Mouse (Mus musculus) NIH3T3 (cell line): ENCODE results near the gene Jam3.
"Not testable (repeated sequence)": the region's sequence is repeated elsewhere in the genome, so short reads cannot be mapped to it uniquely, and the experiment has no call there.

ENCODE experiments used
- DNase-seq: peaks from one replicate; pipeline ENCODE4 v3.0.0-alpha.2; 2012; ENCODE audit warnings: low read depth

The Jam3 gene

DNA sequence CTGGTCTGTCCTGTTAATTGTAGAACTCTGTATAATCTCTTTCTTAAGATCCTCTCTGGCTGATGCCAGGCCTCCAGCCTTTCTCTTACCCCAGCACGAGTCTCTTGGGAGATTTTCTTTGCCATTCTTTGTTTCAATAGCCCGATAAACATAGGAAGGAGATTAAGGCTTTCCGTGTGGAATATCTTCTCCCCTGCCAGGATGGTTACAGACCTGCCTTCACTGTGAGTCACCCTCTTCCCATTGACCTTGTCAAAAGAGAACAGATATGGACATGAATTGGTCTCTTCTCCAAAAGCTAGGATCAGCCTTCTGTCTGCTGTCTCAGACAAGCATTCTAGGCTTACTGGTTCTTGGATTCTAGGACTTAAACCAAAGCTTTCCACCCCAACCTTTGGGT, 15.5 kb upstream of the Jam3 start:
- no peak for DNase-seq

GRCm38 (mm10) chr9:27166981-27167380, 11.8 kb upstream of the Jam3 start:
- DNase-seq, result no peak

DNA sequence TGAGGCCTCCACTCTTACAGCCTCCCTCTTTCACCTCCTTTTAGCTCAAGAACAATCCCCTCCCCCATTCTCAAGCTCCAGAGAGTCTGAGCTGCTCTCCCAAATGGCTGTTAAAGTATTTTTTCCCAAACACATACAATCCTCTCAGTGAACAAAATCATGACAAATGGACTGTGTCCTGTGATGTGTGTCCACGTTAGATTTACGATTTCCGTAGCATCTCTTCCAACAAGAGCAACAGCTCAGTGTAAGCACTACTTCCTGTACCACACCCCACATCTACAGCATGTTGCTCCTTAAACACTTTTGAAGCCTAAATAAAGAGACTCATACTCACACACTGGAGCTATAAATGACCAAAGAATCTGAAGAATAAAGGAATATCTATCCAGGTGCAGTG, 10.4 kb upstream of the Jam3 start:
- DNase-seq, result no peak

DNA sequence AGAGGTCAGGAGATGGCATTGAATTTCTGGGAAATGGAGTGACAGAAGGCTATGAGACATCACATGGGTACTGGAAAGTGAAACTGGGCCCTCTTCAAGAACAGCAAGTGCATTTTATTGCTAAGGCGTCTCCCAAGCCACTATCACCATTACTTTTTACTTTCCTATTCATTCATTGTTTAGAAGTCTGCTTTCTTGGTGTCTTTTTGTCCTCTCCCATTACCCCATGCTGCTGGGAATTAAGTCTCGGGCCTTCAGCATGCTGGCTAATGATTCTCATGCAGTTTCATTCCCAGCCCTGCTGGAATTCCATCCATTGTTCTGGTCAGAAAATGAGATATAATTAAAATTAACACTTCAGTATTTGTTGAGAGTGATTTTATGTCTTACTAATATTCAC, 9.7 kb upstream of the Jam3 start:
- DNase-seq, result no peak

GRCm38 (mm10) chr9:27163661-27164060, 8.4 kb upstream of the Jam3 start:
- DNase-seq, result not testable (repeated sequence)

DNA sequence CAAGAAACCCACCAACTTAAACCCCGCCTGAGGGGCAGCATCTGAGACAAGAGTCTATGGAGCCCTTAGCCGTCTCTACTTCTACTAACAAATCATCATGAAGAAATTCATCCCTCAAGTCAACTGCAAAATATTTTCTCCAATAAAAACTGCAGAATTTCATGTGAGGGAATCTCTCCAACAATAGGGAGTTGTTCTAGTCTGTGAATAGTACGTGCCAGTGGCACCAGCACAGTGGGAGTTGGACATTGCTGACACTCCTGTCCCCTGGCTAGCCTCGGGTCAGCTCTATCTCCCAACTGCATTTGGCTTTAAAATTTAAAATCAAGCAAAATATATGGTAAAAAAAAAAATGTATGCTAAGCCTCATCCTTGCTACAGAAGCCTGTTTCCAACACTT, 1.4 kb downstream of the Jam3 start:
- DNase-seq, result no peak

GRCm38 (mm10) chr9:27149836-27150235, 5.4 kb downstream of the Jam3 start:
- no peak for DNase-seq

DNA sequence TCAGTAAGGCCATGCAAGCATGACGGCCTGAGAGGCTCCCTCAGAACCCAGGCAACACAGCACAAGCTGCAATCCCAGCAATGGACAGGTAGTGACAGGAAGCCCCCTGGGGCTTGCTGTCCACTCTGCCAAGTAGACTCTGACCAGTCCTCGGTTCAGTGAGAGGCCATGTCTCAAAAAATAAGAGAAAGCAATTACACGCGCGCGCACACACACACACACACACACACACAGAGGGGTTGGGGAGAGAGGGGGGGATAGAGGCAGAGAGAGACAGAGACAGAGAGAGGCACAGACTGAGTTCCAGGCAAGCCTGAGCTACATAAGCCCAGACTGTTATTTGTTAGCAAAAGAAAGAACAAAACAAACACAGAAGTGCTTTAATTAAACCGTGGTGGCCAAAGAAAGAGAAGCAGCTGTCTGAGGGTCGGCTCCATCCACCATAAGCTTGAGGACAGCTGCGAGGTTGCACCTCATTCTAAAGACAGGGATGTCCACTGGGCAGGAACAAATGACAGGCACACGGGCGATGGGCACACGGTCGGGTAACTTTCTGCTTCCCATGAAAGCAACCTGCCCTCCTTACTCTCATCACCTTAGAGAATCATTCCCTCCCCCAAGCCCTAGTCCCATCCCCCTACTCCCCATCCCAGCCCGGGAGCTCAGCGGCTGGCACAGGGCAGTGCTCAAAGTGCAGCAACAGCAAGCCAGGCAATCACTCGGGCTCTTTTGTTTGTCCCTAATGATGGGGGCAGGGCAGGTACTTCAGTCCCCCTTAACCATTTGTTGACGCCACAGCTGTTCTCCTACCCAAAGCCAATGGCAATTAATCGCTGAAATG, 6.4 kb downstream of the Jam3 start:
- no peak for DNase-seq

- no peak for DNase-seq
Measured at GRCm38 (mm10) chr9:27147946-27148345, 7.3 kb downstream of the Jam3 start.

GRCm38 (mm10) chr9:27146826-27147225, 8.4 kb downstream of the Jam3 start:
- DNase-seq, result peak; percentile 42

DNA sequence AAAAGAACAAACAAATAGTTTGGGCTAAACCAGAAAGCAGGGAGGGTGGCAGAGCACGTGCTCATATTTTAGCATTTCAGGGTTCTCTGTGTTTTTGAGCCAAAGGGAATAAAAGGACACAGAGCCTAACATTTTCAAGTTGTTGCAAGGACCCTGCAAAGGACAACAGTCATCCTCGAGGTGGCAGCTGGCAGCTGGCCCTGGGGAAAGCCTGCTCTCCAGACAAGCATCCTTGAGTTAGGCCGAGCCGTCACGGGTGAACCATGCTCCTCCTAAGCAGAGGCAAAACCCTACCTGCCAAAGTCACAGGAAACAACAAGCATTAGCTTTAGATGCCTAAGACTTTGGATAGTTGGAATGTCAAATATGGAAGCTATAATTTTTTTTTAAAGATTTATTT, 10.2 kb downstream of the Jam3 start:
- DNase-seq, result no peak

- no peak for DNase-seq
Measured at GRCm38 (mm10) chr9:27144271-27144840, 10.9 kb downstream of the Jam3 start.

DNA sequence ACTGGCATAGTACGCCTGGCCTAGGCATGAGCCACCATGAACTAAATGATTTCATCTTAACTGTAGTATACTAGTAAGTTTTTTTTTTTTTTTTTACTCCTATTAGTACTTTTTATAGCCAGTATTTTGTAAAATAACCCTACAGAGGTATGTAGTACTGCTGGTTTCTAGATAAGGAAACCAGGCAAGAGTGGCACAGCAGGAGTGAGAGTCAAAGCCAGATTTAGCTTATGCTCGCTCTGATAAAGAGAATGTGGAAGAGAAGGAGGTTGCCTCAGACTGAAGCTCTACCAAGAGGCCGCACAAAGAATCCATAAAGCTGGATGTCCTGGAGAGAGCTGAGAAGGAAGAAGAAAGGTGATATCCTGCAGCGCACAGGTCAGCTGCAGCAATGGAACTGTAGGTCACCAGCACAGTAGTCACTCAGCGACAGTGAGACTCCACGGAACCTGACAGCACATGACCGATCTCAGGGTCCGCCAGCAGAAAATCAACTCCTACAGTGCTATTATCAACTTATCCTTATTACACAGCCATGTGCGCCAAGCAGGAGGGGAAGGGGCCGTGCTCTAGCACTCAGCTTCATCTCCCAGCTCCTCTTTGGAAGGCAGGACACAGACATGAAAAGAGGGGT, 14.7 kb downstream of the Jam3 start:
- no peak for DNase-seq

DNA sequence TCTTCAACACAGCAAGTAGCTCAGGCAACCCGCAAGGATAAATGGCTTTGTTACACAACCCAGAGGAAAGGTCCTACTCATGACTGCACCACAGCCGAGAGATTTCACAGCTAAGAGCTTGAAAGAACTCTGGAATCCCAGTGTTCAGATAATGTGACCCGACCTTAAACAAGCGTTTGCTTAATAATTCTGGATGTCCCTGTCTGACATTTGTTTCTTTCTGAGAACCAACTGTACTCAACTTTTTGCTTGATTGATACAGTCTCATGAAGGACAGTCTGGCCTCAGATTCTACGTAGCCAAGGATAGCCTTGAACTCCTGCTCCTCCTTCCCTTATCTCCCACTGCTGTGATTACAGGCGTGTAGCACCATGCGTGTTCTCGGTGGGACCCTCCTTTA, 18.6 kb downstream of the Jam3 start:
- DNase-seq, result no peak

- no peak for DNase-seq
Measured at GRCm38 (mm10) chr9:27135372-27135771, 19.8 kb downstream of the Jam3 start.

DNA sequence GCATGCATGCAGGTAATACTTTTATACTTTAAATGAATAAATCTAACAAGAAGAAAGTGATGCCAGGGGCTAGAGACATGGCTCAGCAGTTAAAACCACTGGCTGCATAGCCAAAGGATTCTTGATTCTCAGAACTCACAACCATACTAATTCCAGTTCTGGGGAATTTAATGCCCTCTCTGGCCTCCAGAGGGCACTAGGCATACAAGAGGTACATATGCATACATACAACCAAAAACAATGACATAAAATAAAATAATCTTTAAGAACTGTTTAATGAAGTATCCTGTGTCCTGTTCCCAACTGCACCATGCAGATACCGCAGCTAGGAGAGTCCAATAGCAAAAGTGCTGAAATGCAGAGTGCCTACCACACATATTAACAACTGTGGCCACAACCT, 20.8 kb downstream of the Jam3 start:
- DNase-seq, result peak; percentile 68

DNA sequence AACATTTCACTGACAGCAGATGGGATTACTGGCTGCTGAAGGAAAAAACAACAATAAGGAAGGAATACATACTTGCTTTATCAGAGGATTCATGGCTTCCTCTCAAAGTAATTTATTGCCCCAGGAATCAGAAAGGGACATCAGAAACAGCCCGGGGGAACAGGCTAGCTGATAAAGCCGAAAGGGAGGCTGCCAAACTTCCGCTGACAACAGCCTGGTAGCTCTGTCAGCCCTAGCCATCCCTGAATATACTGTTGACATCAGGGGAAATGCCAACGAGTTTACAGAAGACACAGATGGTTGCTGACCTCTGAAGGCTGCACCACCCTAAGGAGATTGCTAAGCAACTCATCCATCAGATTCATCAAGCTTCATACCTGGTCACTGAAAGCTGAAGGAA, 26.6 kb downstream of the Jam3 start:
- DNase-seq, result no peak

DNA sequence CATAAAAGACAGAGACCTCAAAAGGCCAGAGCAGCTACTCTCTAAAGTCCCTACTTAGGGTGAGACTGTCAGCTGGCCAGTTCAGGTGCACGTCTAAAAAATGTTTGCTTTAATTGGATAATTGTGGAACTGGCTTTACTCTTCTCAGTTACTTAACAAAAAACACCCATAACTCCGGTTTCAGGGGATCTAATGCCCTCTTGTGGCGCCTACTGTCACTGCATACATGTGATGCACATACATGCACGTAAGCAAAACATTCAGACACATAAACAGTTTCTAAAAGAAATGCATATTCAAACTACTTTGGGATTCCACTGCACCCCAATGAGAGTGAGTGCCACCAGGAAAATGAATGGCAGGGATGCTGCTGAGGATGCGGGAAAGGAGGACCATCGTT, 28.7 kb downstream of the Jam3 start:
- no peak for DNase-seq

DNA sequence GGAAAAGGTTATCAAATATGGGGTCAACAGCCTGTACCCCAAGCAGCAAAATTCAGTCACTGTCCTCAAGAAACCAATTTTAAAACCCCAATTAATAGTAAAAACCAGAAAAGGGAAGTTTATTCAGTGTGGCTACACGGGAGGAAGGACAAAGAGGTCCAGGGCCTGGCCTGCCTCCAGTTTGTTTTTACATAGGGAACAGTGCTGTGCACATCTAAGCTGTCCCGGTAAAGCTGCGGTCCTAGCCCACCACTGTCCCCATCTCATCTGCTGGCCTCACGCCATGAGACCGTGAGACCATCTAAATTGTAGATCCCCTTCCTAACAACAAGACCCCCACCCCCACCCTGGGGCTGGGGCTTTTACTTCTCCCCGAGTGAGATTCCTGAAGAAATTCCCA, 29.8 kb downstream of the Jam3 start:
- no peak for DNase-seq

- no peak for DNase-seq
Measured at GRCm38 (mm10) chr9:27123947-27124346, 31.3 kb downstream of the Jam3 start.

DNA sequence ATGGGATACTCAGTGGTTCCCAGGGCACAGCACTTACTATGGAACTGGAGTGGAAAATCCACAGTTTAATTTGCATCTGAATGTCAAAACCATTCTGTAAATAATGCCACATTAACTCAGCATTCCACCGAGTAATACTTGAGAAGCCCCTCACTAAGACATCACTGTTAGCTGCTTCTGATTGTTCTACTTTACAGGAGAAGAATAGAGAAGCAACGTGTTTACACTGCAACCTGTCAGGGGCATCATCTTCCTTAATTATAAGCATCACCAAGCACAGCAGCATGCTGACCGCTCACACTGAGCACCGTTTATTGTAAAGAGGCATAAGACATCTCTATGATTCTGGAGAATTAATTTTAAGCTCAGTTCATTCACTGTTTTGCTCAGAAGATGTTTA, 32.3 kb downstream of the Jam3 start:
- DNase-seq, result no peak

DNA sequence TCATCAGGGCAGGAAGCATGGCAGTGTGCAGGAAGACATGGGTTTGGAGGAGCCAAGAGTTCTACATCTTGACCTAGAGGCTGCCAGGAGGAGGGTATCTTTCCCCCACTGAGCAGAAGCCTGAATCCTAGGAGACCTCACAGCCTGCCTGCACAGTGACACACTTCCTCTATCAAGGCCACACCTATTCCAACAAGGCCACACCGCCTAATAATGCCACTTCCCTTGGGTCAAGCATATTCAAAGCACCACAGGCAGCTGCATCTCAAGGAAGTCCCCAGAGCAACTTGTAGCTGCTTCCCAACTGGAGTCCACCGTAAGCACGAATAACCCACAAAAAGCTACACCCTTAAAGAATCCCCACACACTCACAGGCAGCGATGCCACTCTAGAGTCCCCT, 33.1 kb downstream of the Jam3 start:
- no peak for DNase-seq

DNA sequence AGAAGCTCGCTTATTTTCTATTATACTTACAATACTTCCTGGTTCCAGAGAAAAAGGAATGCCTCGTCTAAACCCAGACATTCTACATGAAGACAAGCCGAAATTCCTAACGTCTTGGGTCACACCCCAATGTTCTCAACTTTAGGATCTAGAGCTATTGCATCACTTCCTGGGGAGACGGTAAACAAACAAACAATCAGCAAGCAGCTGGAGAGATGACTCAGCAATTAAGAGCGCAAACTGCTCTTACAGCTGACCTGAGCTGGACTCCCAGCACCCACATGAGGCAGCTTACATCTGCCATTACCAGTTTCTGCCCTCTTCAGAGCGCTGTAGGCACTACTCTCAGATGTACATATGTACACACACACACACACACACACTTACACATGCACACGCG, 34.0 kb downstream of the Jam3 start:
- DNase-seq, result no peak

DNA sequence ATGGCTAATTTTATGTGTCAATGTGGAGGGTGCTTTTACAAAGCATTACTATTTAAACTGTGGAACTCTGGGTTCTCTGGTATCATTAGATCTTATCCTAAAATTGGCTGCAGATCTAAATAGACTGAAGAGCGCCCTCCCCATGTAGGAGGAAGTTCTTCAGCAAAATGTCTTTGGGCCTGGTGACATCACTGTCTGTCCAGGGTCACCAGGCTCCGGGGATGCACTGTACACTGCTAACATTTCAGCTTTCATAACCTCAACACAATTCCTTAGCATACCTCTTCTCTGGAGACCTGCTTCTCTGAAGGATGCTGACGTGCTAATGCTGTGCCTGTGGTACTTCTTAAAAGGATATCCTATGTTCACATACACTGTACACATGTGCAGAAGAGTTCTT, 43.5 kb downstream of the Jam3 start:
- no peak for DNase-seq
